Mouse (Mus musculus) spleen, embryonic (tissue): Measurements from ENCODE around the gene Bbs12.

Experiments used
- CTCF ChIA-PET: fragments of 350-600 bp; sonication (Branson Sonifier 250); formaldehyde crosslinking; loops from one replicate; lab custom pipeline; 2022; lab: Charles Lee

Bbs12 gene

DNA sequence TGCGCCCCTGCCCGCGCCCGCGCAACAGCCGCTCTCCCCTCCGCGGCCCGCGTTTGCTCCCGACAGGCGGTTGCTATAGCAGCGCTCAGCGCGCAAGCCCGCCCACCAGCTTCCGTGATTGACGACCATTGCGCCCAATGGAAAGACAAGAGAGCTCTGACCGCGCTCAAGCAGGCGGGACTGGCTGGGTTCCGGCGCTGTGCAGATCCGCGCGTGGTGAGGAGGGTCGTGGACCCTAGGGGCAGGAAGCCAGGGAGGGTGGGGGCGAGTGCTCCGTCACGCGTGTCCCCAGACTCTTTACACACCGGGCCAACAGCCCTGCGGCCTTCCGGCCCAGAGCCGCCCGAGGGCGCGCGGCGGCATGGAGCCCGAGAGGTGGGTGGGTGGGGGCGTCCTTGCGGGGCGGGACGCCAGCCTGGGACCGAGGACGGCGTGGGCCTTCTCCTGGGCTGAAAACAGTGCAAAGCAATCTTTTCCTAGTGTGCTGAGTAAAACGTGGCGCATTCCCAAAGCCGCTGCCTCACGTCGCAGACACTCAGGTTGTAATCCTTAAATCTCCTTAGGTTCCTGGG lies at the start of gene Bbs12, which contains the start of gene Cetn4:
TSS of gene Bbs12 (plus strand) at position 185 of the 572 bp plus-strand sequence.
TSS of gene Cetn4 (minus strand) at position 339 of the 572 bp plus-strand sequence.
- CTCF ChIA-PET: interaction anchor here (0.6 to 0.7 kb wide), 3 partner anchors 128 to 1162 kb away, joined by 3 to 11 read pairs (median 5); no protein-coding TSS in a partner anchor

DNA sequence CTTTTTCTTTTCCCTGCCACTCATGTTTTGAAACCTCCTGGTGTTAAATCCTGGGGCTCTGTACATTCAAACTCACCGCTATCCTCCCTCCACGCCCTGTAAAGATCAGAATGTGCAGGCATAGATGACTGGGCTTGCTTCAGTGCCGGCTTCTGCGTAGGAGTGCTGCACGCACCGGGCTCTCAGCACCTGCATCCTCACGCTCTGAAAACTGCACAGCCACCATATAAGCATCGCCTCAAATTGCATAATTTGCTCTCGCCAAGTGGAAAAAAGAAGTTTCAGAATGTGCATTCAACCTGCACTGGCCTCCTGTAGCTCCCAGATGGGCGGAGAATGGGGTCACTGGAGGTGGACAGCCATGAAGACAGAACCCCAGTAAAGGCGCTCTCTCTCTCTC lies 44.0 kb upstream of the Bbs12 start:
- CTCF ChIA-PET: no interaction called here

DNA sequence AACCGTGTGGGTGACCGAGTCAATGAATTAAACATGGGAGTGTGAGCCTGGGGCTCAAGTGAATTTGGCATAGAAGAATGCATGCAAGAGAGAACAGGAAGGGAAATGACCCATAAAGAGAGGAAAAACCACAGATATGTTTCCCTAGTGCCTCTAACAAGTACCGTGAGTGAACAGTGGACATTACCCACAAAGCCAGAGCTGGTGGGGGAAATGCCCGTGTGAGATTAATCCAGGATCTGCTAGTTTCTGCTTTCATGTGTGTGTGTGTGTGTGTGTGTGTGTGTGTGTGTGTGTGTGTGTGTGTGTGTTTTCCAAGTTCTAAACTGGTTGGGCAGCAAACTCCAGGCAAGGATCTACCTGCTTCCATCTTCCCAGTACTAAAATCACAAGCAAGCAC lies 42.4 kb upstream of the Bbs12 start:
- CTCF ChIA-PET: interaction anchor here (0.6 to 1.1 kb wide), 2 partner anchors 10 to 61 kb away, joined by 3 read pairs; no protein-coding TSS in a partner anchor

DNA sequence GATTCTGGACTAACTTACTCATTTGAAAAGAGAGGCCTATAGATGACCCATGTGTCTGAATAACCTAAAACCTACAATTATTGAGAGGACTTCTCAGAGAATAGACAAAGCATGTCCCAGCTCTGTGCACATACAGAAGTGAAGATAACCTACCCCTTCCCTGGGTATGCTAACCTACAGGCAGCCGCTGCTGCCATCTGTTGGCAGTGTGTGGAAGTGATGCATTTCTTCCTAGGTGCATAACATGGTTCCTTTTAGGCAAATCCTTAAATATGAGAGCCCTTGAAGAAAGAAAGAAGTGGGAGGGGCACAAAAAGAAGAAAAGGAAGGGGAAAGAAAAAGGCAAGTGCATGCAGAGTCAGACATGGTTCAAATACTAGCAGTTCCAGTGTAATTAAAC lies 41.1 kb upstream of the Bbs12 start:
- CTCF ChIA-PET: interaction anchor here (0.5 to 1.1 kb wide), 2 partner anchors 8 to 272 kb away, joined by 3 read pairs; no protein-coding TSS in a partner anchor

DNA sequence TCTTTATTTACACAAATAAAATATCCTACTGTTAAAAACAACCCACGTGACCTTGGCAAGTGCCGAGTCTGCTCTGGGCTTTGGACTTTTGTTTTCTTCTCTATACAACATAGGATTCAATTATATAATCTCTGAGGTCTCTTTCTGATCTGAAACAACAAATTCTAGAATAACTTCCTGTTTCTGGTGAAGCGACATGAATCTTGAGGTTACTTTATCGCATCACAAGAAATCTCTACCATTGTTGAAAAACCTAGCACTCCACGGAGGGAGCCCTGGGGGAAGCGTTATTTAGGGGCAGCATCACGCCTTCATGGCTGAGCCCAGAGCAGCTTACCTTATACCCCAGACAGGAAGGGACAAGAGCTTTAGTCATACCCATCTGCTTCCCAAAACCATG lies 39.3 kb upstream of the Bbs12 start:
- CTCF ChIA-PET: interaction anchor here (0.5 kb wide), 1 partner anchor 170 kb away, joined by 5 read pairs; no protein-coding TSS in a partner anchor

DNA sequence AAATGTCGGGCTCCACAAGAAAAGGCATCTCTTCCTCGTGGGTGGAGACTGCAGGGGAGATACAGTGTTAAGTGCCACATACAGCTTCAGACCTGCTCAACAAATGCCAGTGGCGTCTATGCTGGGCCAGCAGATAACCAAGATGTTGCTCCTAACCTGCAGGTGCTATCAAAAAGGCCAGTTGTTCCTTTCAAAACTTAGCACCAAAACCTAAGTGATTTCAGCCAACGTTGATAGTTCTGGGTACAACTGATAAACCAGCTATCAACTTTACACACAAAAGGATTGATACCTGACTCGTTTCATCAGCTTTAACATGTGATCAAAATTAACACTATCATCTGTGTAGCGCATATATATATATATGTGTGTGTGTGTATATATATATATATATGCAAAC lies 37.7 kb upstream of the Bbs12 start:
- CTCF ChIA-PET: no interaction called here

DNA sequence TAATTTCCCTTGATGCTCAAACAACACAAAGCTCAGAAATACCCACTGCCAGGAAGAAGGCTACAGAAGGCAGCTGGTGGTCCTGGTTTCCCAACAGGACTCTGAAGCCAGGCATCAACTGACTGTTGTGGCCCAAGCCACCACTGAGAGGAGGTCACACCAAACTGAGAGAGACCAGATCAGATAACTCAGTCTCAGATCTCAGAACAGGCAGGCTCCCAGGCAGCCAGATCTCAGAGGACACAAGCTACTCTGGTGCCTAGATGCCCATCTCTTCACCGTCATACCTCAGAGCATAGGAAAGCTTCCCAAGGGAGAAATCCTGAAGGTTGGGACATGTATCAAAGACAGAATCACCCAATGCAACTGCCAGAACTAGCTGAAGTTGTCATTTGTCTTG lies 32.1 kb upstream of the Bbs12 start:
- CTCF ChIA-PET: interaction anchor here (0.7 to 1.0 kb wide), 2 partner anchors 10 to 305 kb away, joined by 3 to 26 read pairs; no protein-coding TSS in a partner anchor

DNA sequence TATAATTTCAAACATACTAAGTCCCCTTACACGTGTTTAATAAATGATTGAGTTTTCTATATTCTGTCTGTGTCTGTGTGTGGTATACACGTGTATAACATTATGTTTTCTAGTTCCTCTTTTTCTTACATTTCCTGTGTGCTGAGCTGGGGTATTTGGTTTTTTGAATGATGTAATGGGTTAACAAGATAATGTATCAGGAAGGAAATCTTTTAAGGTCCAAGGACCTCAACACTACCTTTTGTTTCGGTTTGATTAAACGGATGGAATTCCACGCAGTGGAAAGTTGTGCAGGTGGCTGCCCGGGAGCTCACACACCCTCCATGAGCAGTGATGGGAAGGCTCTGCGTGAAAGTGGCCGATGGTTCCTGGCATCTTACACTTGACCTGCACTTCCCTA lies 31.5 kb upstream of the Bbs12 start:
- CTCF ChIA-PET: no interaction called here

DNA sequence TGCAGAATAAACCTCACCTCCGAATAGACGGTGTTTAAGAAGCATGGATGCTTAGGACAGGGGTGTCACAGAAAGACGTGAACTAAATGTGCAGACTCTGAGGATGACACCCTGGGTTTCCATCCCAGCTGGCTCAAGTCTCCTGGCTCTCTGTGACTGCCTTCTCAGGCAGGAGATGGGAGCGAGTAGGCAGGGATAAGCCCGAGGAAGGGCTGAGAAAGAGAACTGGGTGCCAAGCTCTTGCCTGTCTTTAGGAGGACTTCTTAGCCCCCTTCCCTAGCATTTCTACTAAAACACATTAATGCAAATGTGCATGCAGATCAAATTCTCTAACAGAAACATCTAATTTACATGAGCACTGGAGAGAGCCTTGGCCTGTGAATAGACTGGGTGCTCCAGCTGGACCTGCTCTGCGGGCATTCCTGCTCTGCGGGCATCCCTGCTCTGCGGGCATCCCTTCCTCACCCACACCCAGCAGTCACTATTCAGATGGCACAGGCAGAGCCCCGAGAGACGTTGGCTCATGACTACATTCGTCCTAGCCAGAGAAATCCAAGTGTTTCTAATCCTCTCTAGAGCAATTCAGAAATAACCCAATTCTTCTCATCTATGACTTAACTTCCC lies 29.9 kb upstream of the Bbs12 start:
- CTCF ChIA-PET: no interaction called here

DNA sequence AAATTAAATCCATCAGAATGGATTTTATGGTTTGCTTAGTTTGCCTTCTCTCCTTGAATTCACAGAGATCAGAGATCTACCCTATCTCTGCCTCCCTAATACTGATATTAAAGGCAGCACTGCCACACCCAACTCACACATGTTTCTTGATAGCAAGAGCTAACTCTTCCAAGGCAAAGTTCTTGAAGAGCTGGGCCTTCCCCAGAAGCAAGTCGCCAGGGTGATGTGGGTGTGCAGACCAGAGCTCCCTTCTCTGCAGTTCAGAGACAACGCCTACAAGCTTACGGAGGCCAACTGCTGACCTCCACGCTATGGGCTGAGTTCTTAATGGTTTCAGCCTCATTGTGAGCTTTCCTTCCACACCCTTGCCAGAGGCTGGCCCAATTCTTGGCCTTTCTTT lies 29.1 kb upstream of the Bbs12 start:
- CTCF ChIA-PET: no interaction called here

DNA sequence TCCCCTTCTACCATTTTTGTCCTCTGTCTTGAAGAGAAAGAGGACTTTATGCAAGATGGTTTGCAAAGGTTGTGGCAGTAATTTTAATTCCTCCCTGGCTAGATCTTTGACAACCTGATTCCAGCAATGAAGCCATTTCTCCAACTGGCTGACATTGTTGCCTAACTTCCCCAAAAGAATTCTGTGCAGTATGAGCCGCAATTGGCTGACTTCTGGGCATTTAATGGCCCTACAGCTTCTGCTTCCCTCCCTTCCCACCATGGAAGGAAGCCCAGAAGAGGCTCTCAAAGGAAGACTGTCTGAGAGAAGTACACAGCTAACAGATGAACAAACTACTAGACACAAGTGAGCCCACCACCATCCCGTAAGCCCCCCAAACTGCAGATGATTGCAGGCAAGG lies 23.1 kb upstream of the Bbs12 start:
- CTCF ChIA-PET: interaction anchor here (0.6 kb wide), 1 partner anchor 85 kb away, joined by 5 read pairs; no protein-coding TSS in a partner anchor

DNA sequence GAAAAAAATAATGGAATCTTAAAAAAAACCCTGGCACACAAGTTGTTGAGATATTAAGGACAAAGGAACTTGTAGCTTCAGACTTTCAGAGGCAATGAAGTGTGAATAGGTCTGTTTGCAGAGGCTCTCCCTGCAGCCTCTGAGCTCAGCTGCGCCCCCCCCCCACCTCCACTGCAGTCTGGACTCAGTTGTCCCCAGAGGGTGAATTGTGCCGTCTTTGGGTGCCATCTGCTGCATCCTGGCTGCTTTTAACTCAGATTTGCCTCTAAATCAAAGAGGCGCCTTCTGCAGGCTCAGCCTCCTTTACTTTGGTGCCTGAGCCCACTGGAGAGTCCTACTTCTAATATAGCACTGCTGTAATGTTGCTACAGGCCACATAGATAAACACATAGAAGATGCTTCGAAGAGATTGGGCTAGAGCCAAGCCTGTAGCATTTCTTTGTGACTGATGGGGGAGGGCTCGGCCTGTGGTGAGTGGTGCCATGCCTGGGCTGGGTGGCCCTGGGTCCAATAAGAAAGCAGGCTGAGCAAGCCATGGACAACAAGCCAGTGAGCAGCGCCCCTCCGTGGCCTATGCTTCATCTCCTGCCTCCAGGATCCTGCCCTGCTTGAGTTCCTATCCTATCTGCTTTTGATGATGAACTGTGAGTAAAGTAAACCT lies 21.3 kb upstream of the Bbs12 start:
- CTCF ChIA-PET: no interaction called here

DNA sequence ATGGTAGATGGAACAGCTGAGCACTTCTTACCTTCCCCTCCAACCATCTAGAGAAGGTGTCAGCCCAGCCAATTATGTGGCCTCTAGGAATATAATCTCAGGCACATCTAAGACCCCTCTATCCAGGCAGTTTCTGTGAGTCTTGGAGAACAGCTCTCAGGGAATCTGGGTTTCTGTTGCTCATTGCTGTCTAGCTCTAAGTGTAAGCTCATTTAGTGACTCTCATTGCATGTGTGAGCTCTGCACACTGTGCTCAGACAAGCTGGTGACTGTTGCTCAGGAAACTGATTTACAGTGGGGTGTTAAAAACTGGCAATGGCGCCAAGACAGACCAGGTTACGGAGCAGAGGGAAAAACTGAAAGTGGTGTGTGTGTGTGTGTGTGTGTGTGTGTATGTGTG lies 20.4 kb upstream of the Bbs12 start:
- CTCF ChIA-PET: no interaction called here

DNA sequence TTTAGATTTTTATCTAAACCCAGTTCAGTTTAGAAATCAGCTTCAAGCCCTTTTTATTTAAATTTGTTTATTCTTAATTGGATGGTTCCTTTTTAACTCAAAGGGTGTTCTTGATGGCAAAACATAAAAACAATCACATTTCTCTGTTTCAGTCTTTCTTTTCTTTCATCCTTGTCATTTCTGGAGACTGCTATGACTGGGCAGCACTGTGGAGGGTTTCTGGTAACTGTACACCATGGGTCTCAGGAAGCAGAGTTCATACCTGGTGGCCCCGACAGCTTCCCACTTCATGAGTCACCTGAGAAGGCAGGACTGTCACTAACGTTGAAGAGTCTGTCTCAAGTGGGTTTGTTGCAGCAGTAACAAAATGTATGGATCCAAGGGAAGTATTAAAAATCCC lies 19.7 kb upstream of the Bbs12 start:
- CTCF ChIA-PET: no interaction called here

DNA sequence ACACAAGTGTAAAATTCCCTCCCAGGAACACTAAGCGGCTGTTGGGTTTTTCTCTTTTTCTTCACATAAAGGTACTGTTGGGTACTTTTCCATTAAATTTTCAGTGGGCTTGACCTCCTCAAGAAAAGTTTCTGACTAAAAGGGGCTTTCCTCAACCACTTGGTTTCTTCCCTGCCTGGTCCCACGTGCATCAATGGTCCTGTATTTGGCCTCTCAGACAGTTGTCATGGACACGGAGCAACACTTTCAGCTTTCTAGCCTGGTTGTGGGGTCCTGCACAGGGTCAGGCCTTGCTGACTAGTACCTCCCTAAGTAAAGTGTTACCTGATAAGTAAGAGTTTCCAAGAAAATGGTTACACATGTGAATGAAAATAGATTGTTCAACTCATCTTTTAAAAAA lies 12.9 kb upstream of the Bbs12 start:
- CTCF ChIA-PET: no interaction called here

DNA sequence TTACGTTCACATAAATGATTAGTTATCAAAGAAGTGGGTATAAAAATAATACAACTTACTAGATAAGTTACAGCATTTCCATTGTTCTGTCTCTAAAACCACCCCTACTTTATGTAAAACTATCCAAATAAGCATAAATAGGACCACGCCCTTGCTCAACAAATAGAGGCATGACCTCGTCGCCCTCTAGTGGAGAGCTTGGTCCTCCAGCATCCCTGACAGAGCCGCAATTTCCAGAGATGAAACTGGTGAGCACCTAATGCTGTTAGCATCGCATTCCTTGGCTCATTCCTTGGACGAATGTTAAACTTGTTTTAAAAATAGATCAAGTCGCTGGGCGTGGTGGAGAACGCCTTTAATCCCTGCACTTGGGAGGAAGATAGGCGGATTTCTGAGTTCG lies 9.7 kb upstream of the Bbs12 start:
- CTCF ChIA-PET: no interaction called here

DNA sequence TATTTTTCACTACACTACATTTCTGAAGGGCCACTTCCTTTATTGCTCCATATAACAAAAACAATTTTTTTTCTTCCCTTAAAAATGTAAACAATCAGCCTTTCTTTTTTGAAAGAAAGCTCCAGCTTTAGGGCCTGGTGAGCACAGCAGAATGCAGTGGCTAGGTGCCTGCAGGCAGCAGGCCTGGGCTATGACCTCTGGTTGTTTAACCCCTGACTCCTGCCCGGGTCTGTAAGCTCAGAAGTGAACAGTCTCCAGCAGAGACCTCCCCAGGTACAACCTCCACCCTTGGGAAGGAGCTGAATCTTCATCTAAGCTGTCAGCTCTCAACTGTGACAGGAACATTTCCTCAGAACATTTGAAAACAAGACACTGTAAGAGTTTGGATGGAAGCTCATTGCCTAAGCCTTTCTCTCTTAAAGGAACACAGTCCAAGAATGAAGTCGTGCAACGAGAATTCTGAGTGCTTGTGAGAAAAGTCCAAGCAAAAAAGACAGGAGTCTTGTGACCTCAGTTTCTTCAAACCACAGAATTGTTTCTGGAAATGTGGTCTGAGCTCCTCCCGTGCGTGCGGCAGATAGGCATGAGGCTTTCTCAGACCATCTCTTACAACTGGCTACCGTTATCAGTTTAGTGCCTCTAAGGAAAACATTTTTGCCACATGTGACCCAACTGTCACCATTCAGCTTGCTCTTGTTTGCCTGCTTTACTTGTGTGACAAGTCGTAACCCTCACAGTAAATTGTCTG lies 8.8 kb upstream of the Bbs12 start:
- CTCF ChIA-PET: interaction anchor here (1.1 kb wide), 1 partner anchor 52 kb away, joined by 3 read pairs; no protein-coding TSS in a partner anchor

DNA sequence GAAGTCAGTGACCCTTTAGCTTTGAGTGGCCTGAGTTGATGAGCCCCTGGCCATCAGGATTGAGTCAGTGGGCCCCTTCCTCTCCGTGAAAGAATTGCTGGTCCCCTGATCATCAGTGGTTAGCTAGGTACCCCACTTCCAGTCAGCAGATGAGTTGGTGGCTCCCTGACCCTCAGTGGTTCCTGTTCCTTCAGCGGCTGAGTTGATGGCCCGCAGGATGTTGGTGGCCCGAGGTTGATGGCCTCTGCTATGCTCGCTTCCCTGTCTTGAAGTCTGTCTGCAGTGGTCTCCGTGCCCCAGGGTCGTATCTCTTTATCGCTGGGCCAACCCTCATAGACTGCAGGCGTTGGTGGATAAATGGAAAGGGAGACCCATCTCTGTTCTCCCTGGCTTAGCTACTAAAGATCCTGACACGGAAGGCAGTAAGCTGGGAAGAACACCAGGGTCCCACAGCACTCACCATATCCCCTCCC lies 421 bp upstream of the Bbs12 start:
- CTCF ChIA-PET: interaction anchor here (0.6 to 0.7 kb wide), 3 partner anchors 128 to 1162 kb away, joined by 3 to 11 read pairs (median 5); no protein-coding TSS in a partner anchor

DNA sequence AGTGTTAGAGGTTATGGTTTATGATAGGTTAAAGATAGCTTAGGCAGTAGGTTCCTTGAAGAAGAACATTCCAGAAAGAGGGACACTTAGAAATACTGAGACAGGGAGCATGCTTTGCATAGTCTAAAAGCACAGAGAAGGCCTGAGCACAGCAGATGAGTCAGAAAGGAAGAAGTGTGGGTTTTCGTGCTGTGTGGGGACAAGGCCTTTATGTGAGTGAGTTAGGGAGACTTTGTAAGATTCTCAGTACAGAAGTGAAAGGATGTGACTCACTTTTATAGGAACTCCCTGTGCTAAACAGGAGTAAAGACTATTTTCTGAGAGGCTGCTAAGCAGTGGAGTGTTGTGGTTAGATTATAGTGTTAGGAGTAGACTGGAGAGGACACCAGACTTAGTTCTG lies 1.0 kb downstream of the Bbs12 start:
- CTCF ChIA-PET: interaction anchor here (0.6 kb wide), 1 partner anchor 163 kb away, joined by 3 read pairs; no protein-coding TSS in a partner anchor

DNA sequence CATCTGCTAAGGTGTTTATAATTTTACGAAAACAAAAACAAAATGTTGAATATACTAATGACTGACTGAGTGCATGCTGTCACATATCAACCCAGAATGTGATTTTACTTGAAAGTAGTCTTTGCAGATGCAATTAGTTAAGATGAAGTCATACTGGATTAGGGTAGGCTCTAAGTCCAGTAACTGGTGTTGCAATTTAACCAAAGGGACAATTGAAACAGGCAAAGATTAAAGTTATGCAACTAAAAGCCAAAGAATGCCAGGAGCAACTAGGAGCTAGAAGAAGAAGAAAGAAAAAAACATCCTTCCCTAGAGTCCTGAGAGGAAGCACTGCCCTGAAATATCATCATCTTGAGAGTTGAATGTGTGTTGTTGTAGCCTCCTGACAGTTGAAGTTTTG lies 3.9 kb downstream of the Bbs12 start:
- CTCF ChIA-PET: no interaction called here

DNA sequence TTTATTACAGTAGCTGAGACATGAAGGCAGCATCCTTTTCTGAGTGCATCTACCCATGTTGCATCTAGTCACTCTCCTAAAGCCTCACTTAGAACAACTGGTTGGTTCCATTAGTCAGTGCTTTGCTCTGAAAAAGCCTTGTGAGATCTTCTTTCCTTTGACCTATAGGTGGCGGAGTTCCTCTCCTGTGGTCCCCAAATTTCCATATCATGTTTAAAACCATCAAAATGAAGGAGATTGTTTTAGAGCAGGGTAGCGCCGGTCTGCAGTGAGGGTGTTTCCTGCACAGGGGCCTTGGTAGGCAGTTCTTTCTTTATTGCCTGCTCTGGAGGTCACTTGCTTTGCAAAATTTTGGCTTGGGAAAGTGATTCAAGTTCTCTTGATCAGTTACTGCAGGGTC lies 12.0 kb downstream of the Bbs12 start:
- CTCF ChIA-PET: no interaction called here
